Mouse (Mus musculus): ENCODE results near the gene Slc50a1. TPM values are rescaled to one million over a fixed set of nuclear protein-coding genes. Genes with fewer than 3 reads are reported as not detected.

Gene Slc50a1
- 38.6 and 41.2 TPM in 2 replicates for polyA plus RNA-seq (2015; fragmentation: Nextera tagmentation; extraction: Ambion mirVana)

DNA sequence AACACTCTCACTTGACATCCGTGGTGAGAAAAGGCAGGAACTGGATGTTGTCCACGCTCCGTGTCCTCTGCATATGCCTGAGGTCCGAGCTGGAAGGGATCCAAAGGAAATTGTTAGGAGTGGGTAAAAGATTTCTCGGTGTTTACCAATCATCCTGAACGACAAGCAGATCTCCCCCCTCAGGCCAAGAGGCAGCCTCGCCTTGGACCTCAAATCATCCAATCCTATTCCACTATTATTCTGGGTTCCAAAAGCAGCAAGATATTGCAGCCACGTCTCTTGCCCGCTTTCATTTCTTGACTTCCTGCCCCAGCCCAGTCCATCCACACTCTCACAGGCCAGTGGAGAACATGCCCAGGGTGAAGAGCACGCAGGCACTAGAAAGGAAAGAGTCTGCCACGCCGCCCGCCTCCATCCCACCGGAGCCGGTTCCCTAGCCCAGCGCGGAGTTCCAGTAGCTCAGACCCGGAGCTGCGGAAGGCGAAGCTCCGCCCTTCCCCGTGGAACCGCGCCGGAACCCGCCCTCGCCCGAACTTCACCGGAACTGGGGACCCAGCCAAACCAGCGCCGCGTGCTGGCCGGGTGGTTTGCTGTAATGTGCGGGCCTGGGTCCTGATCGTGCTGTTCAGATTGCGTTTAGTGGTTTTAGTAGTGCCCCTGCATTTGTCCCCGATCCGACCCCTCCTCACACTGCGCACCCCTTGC lies at the start of gene Slc50a1:
TSS of gene Slc50a1 (minus strand) at position 520 of the 705 bp plus-strand sequence.
- peak; percentile 47 for ATAC-seq
- no peaks in the 10 kb centered on the region for H3K9me3 ChIP-seq (ENCODE audit: control insufficient read depth, low read length)
- no peaks in the 10 kb centered on the region for H3K36me3 ChIP-seq (ENCODE audit: control insufficient read depth, insufficient read depth)
- peaks cover 27% of the 10 kb centered on the region for H3K4me1 ChIP-seq (replicated peaks; ENCODE audit: control insufficient read depth, insufficient read depth, low read length)
- no peaks in the 10 kb centered on the region for H3K27me3 ChIP-seq (replicated peaks; ENCODE audit: control insufficient read depth, insufficient read depth, low read length)
- H3K4me2 ChIP-seq (ENCODE audit: low read length), result peak within 1 kb of the TSS; percentile 86
- H3K9ac ChIP-seq (replicated peaks; ENCODE audit: low read depth, low read length), result peak within 1 kb of the TSS; percentile 80
- peak within 1 kb of the TSS; percentile 61 for H3K4me3 ChIP-seq (replicated peaks; ENCODE audit: low read length)
- H3K27ac ChIP-seq (ENCODE audit: low read length), result peak within 1 kb of the TSS; percentile 61
- WGBS, result 2% methylated on average over 39 of the region's 39 CpGs

DNA sequence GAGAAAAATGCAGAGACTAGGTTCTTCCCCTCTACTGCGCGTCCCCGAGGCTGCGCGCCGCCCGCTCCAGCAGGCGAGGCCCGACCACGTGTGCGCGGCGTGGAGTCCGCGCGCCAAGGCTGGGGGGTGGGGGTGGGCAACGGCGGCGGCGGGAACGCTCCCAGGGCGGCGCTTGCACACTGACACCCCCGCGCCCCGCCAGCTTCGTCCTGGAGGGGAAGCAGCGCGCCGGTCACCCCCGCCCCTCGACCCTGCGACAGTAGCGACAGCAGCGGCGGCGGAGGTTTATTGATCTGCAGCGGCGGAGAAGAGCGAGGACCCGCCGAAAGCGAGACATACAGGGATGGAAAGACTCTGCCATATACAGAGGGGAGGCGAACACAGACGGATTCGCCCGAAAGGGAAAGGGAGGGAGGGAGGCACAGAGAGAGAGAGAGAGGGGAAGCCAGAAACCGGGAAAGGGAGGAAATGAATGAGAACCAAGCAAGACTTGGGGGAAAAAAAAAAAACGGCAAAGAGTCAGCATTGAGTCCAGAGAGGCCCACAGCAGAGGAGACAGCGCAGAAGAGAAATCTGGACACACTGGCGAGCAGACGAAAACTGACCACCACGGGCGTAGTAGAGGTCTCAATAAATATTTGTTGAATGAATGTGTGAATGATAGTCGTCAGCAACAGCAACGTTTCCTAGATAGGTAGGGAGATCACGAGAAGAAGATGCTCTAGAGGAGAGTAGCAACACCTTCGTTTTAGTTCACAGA lies 49.4 kb upstream of the Slc50a1 start:
- H3K4me1 ChIP-seq (replicated peaks; ENCODE audit: control insufficient read depth, insufficient read depth, low read length), result peaks cover 67% of the 10 kb centered on the region
- ATAC-seq, result peak; percentile 10

DNA sequence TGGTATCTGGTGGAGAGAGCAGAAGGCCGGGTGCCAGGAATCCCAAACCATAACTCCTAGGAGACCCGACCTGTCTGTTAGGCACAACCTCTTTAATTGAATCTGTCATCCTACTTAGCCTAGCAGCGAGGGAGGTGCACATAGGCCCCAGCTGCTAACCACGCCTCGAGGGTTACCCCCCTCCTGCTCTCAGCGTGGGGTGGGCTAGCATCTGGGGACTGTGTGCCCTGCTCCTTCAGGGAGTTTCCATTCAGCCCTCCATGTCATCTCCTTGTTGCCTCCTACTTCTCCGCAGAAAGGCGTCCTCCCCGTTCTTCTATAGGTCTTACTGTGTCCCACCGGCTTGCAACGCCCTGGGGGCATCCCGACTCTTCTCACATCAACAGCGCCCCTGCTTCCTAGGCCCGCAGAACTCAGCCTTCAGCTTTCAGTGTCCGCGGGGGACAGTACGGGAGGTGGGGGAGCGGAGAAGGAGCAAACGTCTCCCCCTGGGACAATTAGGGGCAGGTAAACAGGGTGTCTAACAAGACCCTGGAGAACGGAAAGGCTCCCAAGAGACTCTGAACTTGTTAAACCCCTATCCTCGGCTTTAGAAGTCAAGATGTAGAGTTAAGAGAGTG lies 48.7 kb upstream of the Slc50a1 start:
- no peaks in the 10 kb centered on the region for H3K9me3 ChIP-seq (ENCODE audit: control insufficient read depth, low read length)
- peaks cover 21% of the 10 kb centered on the region for H3K27me3 ChIP-seq (replicated peaks; ENCODE audit: control insufficient read depth, insufficient read depth, low read length)
- no peaks in the 10 kb centered on the region for H3K36me3 ChIP-seq (ENCODE audit: control insufficient read depth, insufficient read depth)
- peak overlapping the region; percentile 52 for H3K4me3 ChIP-seq (replicated peaks; ENCODE audit: low read length)
- ATAC-seq, result no peak
- H3K4me2 ChIP-seq (ENCODE audit: low read length), result peak overlapping the region; percentile 86
- H3K9ac ChIP-seq (replicated peaks; ENCODE audit: low read depth, low read length), result peak overlapping the region; percentile 60; the same call in 1 of the 2 replicates
- H3K27ac ChIP-seq (ENCODE audit: low read length), result peak overlapping the region; percentile 83
- peaks cover 67% of the 10 kb centered on the region for H3K4me1 ChIP-seq (replicated peaks; ENCODE audit: control insufficient read depth, insufficient read depth, low read length)
- 7% methylated on average over 21 of the region's 21 CpGs for WGBS

More for the DNA sequence above, 49.4 kb upstream of the Slc50a1 start:
- Histone ChIP-seq H3K9me3 (ENCODE audit: control insufficient read depth, low read length) (no peaks in the 10 kb centered on the region), H3K4me2 (ENCODE audit: low read length) (peak overlapping the region; percentile 86), H3K9ac (replicated peaks; ENCODE audit: low read depth, low read length) (peak overlapping the region; percentile 60), H3K4me3 (replicated peaks; ENCODE audit: low read length) (peak overlapping the region; percentile 52), H3K27me3 (replicated peaks; ENCODE audit: control insufficient read depth, insufficient read depth, low read length) (peaks cover 21% of the 10 kb centered on the region), H3K36me3 (ENCODE audit: control insufficient read depth, insufficient read depth) (no peaks in the 10 kb centered on the region), H3K27ac (ENCODE audit: low read length) (peak overlapping the region; percentile 83)
- WGBS, result 2% methylated on average over 57 of the region's 58 CpGs

DNA sequence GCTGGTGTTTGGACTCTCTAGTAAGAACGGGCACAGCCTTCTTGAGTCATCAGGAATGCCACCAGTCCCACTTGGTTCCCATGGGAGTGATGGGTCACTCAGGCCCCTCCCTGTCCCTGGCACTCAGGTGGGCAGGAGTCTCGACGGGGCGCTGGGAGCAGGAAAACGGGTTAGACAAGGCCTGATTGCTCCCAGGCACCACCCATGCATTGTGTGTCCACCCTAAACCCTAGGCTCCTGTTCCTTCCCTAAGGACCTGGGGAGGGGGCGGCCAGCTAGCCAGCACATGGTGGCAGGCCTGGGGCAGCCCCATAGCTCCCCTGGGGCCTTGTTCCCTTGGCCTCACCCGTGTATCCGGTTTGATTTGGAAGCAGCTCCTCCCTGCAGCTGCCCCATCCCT lies 47.9 kb upstream of the Slc50a1 start:
- ATAC-seq, result no peak
- Histone ChIP-seq H3K9me3 (ENCODE audit: control insufficient read depth, low read length) (no peaks in the 10 kb centered on the region), H3K36me3 (ENCODE audit: control insufficient read depth, insufficient read depth) (no peaks in the 10 kb centered on the region), H3K9ac (replicated peaks; ENCODE audit: low read depth, low read length) (no peak overlapping the region), H3K27ac (ENCODE audit: low read length) (no peak overlapping the region), H3K4me2 (ENCODE audit: low read length) (no peak overlapping the region), H3K27me3 (replicated peaks; ENCODE audit: control insufficient read depth, insufficient read depth, low read length) (peaks cover 19% of the 10 kb centered on the region), H3K4me1 (replicated peaks; ENCODE audit: control insufficient read depth, insufficient read depth, low read length) (peaks cover 67% of the 10 kb centered on the region), H3K4me3 (replicated peaks; ENCODE audit: low read length) (no peak overlapping the region)
- WGBS, result 73% methylated on average over 8 of the region's 8 CpGs

DNA sequence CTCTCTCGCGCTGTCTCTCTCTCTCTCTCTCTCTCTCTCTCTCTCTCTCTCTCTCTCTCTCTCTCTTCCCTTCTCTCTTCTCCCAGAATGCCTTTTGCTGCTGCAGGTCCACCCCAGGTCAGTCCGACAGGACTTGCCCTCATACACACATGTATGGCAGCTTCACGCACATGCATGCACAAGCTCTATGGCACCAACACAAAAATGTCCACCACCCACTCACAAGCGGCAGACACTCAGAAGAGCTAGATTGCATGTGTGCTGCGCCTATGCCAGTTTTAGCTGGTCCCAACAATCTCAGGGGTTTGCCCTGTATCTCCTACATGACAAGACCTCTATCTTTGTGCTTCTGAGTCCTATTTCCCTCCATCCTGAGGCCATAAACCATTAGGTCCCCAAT lies 46.9 kb upstream of the Slc50a1 start:
- no peak overlapping the region for H3K9ac ChIP-seq (replicated peaks; ENCODE audit: low read depth, low read length)
- no peak for ATAC-seq
- H3K4me3 ChIP-seq (replicated peaks; ENCODE audit: low read length), result no peak overlapping the region
- no peaks in the 10 kb centered on the region for H3K9me3 ChIP-seq (ENCODE audit: control insufficient read depth, low read length)
- no peaks in the 10 kb centered on the region; the same call in 1 of the 2 replicates for H3K36me3 ChIP-seq (ENCODE audit: control insufficient read depth, insufficient read depth)
- no peak overlapping the region for H3K4me2 ChIP-seq (ENCODE audit: low read length)
- peaks cover 67% of the 10 kb centered on the region for H3K4me1 ChIP-seq (replicated peaks; ENCODE audit: control insufficient read depth, insufficient read depth, low read length)
- H3K27me3 ChIP-seq (replicated peaks; ENCODE audit: control insufficient read depth, insufficient read depth, low read length), result peaks cover 19% of the 10 kb centered on the region
- WGBS, result 54% methylated on average over 6 of the region's 6 CpGs
- H3K27ac ChIP-seq (ENCODE audit: low read length), result no peak overlapping the region

DNA sequence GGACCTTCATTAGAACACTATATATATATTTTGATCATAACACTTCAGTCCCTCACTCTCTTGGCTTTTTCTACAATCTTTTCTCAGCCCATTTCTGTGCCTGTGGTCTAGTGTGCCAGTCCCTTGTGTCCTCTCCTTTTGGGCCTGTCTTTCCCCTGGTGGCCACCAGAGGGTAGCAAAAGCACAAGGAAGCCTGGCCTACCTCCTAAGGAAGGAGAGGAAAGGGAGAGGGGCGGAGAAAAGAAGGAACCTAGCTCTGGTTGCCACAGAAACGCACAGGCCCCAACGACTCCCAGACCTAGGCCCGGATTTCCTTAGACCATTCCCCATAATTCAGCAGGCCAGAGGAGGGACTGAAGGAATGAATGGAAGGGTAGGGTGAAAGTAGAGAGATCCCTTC lies 46.5 kb upstream of the Slc50a1 start:
- no peaks in the 10 kb centered on the region for H3K9me3 ChIP-seq (ENCODE audit: control insufficient read depth, low read length)
- H3K27me3 ChIP-seq (replicated peaks; ENCODE audit: control insufficient read depth, insufficient read depth, low read length), result peaks cover 19% of the 10 kb centered on the region
- ATAC-seq, result peak; percentile 59

DNA sequence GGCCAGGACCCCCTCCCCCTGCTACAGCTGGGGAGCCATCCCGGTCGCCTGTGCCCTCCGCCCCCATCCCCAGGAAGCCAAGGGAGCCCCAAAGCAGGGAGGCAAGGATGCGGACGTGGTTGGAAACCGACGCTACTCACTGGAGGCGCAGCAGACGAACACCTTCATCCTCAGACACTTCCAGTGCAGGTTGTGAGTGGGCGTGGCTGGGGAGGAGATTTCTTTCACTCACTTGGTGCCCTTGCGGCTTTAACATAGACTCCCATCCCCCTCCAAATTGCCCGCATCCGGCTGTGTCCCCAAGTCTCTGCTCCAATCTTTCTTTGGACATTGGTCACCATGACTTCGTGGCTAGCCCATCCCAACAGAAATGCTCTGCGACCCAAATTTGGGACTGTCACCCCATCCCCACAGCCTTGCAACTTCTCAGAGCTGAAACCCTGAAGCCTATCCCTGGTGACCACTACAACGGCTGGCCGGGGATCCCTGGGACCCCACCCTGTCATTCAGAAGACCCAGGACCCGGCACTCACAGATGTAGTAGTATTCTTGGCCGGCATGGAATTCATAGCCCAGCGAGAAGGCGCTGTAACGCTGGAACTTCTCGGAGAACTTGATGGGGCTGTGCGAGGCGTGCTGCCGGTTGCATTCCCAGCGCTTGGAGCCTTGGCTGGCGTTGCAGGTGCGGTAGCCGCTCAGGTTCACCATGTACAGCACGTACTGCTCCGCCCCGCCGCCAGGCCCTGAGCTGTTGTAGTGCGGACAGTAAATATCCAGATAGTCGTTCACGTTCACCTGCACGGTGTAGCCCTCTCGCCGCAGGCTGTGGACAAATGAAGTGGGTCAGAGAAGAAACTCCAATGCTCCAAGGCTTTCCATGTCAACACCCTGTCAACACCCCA lies 45.8 kb upstream of the Slc50a1 start:
- peaks cover 19% of the 10 kb centered on the region for H3K27me3 ChIP-seq (replicated peaks; ENCODE audit: control insufficient read depth, insufficient read depth, low read length)
- peak overlapping the region; percentile 28; the same call in 1 of the 2 replicates for H3K4me3 ChIP-seq (replicated peaks; ENCODE audit: low read length)
- H3K4me2 ChIP-seq (ENCODE audit: low read length), result peak overlapping the region; percentile 53
- no peak overlapping the region for H3K27ac ChIP-seq (ENCODE audit: low read length)
- H3K36me3 ChIP-seq (ENCODE audit: control insufficient read depth, insufficient read depth), result no peaks in the 10 kb centered on the region; the same call in 1 of the 2 replicates
- ATAC-seq, result no peak; the same call in 1 of the 2 replicates
- H3K9me3 ChIP-seq (ENCODE audit: control insufficient read depth, low read length), result no peaks in the 10 kb centered on the region
- peak overlapping the region; percentile 25 for H3K9ac ChIP-seq (replicated peaks; ENCODE audit: low read depth, low read length)
- WGBS, result 6% methylated on average over 40 of the region's 40 CpGs
- H3K4me1 ChIP-seq (replicated peaks; ENCODE audit: control insufficient read depth, insufficient read depth, low read length), result peaks cover 59% of the 10 kb centered on the region

More for the DNA sequence above, 46.5 kb upstream of the Slc50a1 start:
- Histone ChIP-seq H3K36me3 (ENCODE audit: control insufficient read depth, insufficient read depth) (no peaks in the 10 kb centered on the region; the same call in 1 of the 2 replicates), H3K4me2 (ENCODE audit: low read length) (peak overlapping the region; percentile 35; the same call in 1 of the 2 replicates), H3K4me3 (replicated peaks; ENCODE audit: low read length) (no peak overlapping the region), H3K9ac (replicated peaks; ENCODE audit: low read depth, low read length) (no peak overlapping the region), H3K4me1 (replicated peaks; ENCODE audit: control insufficient read depth, insufficient read depth, low read length) (peaks cover 65% of the 10 kb centered on the region), H3K27ac (ENCODE audit: low read length) (no peak overlapping the region)
- WGBS, result 0% methylated on average over 4 of the region's 4 CpGs

DNA sequence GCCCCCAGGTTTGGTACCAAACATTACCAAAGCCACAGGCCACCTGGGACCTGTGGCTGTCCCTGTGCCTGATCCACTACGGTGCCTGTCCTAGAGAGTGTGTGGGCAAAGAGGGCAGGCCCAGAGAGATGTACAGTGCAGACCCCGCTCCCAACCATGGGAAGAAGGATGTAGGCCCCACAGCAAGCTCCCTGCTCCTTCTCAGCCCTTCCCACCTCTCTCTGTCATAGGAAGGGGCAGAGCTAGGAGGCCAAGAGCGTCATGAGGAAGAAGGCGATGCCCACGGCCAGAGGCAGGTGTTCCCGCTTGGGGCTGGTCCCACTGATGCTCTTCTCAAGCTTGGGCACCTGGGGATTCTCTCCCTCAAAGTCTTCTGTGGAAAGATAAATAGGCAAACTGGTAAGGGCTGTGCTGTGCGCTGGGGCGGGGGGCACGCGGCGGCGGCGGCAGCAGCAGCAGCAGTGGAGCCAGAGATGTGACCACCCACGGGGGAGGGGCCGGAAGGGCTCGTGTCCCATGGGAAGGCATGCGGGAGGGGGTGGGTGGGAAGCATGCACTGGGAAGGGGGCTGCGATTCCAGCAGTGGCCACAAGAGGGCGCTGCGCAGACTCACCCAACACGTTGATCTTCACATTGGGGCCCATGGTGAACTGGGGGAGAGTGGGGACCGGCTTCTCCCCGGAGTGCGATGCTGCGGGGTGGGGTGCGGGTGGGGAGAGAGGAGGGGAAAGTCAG lies 45.0 kb upstream of the Slc50a1 start:
- H3K27ac ChIP-seq (ENCODE audit: low read length), result no peak overlapping the region
- H3K9ac ChIP-seq (replicated peaks; ENCODE audit: low read depth, low read length), result peak overlapping the region; percentile 51
- H3K9me3 ChIP-seq (ENCODE audit: control insufficient read depth, low read length), result 0 out of 2 replicates have a peak, but pooled peaks cover 4% of the 10 kb centered on the region
- H3K4me3 ChIP-seq (replicated peaks; ENCODE audit: low read length), result peak overlapping the region; percentile 28
- peaks cover 51% of the 10 kb centered on the region for H3K4me1 ChIP-seq (replicated peaks; ENCODE audit: control insufficient read depth, insufficient read depth, low read length)
- peaks cover 17% of the 10 kb centered on the region for H3K27me3 ChIP-seq (replicated peaks; ENCODE audit: control insufficient read depth, insufficient read depth, low read length)
- H3K4me2 ChIP-seq (ENCODE audit: low read length), result peak overlapping the region; percentile 53
- no peak; the same call in 1 of the 2 replicates for ATAC-seq
- 4% methylated on average over 25 of the region's 26 CpGs for WGBS
- H3K36me3 ChIP-seq (ENCODE audit: control insufficient read depth, insufficient read depth), result no peaks in the 10 kb centered on the region; the same call in 1 of the 2 replicates
